Mouse (Mus musculus) forebrain, embryonic 15.5 days (tissue): ENCODE data around the gene Gm14226. TPM values are rescaled to one million over a fixed set of nuclear protein-coding genes. Genes with fewer than 3 reads are reported as not detected.
"Not testable (repeated sequence)": the region's sequence is repeated elsewhere in the genome, so short reads cannot be mapped to it uniquely, and the experiment has no call there.

Source experiments
- ATAC-seq: fragments of 200-750 bp; cut with Nextera tagmentation; replicated peaks from 2 replicates; pipeline ENCODE4 v1.8.0; 2017; ENCODE audit warnings: mild to moderate bottlenecking, moderate TSS enrichment, moderate library complexity
- H3K27ac ChIP-seq: fragments of 300-500 bp; sonication (generic); replicated peaks from 2 replicates; pipeline ENCODE4 v1.5.1; 2015; ENCODE audit warnings: mild to moderate bottlenecking, inconsistent platforms
- H3K27me3 ChIP-seq: fragments of 300-500 bp; sonication (generic); 2 replicates; pipeline ENCODE4 v1.6.1; 2015; ENCODE audit warnings: inconsistent platforms
- H3K36me3 ChIP-seq: fragments of 300-500 bp; sonication (generic); 2 replicates; pipeline ENCODE4 v1.6.1; 2015; ENCODE audit warnings: mild to moderate bottlenecking, inconsistent platforms
- H3K4me1 ChIP-seq: fragments of 300-500 bp; sonication (generic); 2 replicates; pipeline ENCODE4 v1.6.1; 2015; ENCODE audit warnings: inconsistent platforms
- H3K4me2 ChIP-seq: fragments of 300-500 bp; sonication (generic); replicated peaks from 2 replicates; pipeline ENCODE4 v1.6.1; 2015; ENCODE audit warnings: mild to moderate bottlenecking, inconsistent platforms
- H3K4me3 ChIP-seq: fragments of 300-500 bp; sonication (generic); 2 replicates; pipeline ENCODE4 v1.5.1; 2015; ENCODE audit warnings: mild to moderate bottlenecking, inconsistent platforms
- H3K9ac ChIP-seq: fragments of 300-500 bp; sonication (generic); replicated peaks from 2 replicates; pipeline ENCODE4 v1.6.1; 2015; ENCODE audit warnings: mild to moderate bottlenecking, inconsistent platforms
- H3K9me3 ChIP-seq: fragments of 300-500 bp; sonication (generic); 2 replicates; pipeline ENCODE4 v1.6.1; 2016; ENCODE audit warnings: inconsistent platforms
- WGBS: fragments of 180-500 bp; shearing (Covaris S2); methylation state at CpG from one replicate; pipeline ENCODE4 v1.1.7; 2015; ENCODE audit warnings: mixed read lengths; 5-methylcytosine and 5-hydroxymethylcytosine counted together
- polyA plus RNA-seq: library from polyadenylated mRNA; unstranded; fragments of >200 nt; fragmentation: Nextera tagmentation; extraction: Ambion mirVana; gene quantifications from 2 replicates; pipeline ENCODE4 v1.2.1, GENCODE M21; 2015

Gm14226 gene
- polyA plus RNA-seq, 1 experiment from 2014 or later: 0.13 TPM

DNA sequence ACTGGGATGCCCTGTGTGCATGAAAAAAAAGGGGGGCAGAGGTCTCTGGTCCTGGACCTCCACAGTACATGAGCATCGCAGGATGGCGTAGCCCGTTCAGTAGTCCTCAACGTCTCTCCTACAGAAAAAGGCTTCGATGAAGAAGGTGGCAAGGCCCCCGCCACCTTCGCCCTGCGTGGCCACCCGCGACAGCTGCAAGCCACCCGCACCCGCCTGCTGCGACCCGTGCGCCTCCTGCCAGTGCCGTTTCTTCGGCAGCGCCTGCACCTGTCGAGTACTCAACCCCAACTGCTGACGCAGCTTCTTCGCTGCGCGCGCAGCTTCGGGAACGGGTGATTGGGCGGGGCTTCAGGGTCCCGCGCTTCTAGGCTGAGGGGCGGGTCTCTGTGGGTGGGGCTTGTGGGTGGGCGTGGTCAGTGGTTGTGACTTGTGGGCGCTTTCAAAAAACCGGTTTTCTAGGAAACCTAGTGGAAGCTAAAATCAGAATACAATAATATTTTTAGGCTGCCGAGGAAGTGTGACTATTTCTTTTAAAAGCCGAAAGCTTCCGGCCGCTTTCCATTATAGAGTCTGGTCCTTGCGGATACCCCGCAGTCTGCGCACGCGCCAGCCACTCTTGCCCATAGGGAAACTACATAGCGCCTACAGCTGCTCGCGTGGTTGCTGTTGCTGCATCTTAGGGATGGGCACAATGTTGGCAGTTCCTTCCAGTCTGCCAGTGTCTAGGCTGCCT, 32.6 kb downstream of the Gm14226 start:
- no peaks in the 10 kb centered on the region for H3K9me3 ChIP-seq
- H3K9ac ChIP-seq: peak overlapping the region; percentile 69
- H3K27me3 ChIP-seq: no peaks in the 10 kb centered on the region
- no peaks in the 10 kb centered on the region for H3K36me3 ChIP-seq
- H3K4me2 ChIP-seq: peak overlapping the region; percentile 73
- H3K27ac ChIP-seq: peak overlapping the region; percentile 82
- H3K4me3 ChIP-seq: peak overlapping the region; percentile 52
- peaks cover 13% of the 10 kb centered on the region for H3K4me1 ChIP-seq
- ATAC-seq: peak; percentile 97
- under 1% methylated on average over 45 of the region's 45 CpGs for WGBS

DNA sequence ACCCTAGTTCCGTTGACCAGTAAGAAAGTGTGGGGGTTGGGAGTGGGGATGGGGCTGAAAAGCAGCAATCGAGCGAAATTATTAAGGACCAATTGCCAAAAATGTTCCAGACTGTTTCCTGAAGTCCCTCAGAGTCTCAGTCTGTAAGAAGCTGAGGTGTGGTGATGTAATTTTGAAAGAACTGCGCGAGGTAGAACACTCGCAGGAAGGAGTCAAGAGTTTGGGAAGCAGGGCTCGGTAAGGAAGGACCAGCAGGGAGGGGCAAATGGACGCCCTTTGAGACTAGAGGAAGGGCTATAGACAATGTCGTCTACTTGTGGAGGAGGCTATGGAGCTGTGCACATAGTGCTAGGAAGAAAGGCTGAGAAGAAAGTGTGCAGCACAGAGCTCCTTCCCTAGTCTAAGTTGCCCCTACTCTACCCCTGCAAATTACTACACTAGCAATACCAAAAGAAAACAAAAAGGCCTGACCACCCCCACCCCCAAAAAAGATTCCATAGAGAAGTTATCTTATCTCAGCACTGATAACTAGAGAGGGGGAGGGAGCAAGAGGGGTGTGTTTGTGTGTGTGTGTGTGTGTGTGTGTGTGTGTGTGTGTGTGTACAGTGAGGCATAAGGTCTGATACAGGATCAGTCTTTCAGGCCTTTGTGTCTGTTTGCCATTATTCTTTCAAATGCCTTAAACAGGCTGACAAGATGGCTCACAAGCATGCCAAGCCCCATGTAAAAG, 33.7 kb downstream of the Gm14226 start:
- peak overlapping the region; percentile 73 for H3K4me2 ChIP-seq
- WGBS: 28% methylated on average over 9 of the region's 9 CpGs
- peak overlapping the region; percentile 82 for H3K27ac ChIP-seq
- no peaks in the 10 kb centered on the region for H3K27me3 ChIP-seq
- H3K9ac ChIP-seq: peak overlapping the region; percentile 61
- H3K4me3 ChIP-seq: peak overlapping the region; percentile 52
- ATAC-seq: no peak
- peaks cover 13% of the 10 kb centered on the region for H3K4me1 ChIP-seq
- no peaks in the 10 kb centered on the region for H3K9me3 ChIP-seq
- no peaks in the 10 kb centered on the region for H3K36me3 ChIP-seq

DNA sequence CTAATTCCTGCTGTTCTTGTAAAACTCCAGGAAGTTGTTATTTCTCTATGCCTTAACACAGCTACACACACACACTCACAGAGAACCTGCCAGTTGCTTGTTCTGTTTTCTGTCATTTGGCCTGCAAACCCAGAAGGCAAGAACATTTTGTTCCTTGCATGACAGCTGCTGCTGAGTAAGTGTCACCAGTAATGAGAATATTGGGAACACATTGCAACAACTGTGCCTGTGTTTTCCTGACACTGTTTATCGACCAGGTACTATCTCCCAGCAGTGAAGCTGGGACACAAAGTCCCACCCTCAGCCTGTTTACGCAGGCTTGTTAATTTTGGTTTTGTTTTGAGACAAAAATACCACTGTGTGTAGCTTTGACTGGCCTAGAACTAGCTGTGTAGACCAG, 34.6 kb downstream of the Gm14226 start:
- no peak overlapping the region for H3K27ac ChIP-seq
- no peaks in the 10 kb centered on the region for H3K27me3 ChIP-seq
- H3K4me1 ChIP-seq: peaks cover 13% of the 10 kb centered on the region
- WGBS: 85% methylated on average over 2 of the region's 2 CpGs
- no peak overlapping the region for H3K4me3 ChIP-seq
- no peak for ATAC-seq
- H3K36me3 ChIP-seq: no peaks in the 10 kb centered on the region
- H3K9ac ChIP-seq: no peak overlapping the region
- no peaks in the 10 kb centered on the region for H3K9me3 ChIP-seq
- H3K4me2 ChIP-seq: no peak overlapping the region

DNA sequence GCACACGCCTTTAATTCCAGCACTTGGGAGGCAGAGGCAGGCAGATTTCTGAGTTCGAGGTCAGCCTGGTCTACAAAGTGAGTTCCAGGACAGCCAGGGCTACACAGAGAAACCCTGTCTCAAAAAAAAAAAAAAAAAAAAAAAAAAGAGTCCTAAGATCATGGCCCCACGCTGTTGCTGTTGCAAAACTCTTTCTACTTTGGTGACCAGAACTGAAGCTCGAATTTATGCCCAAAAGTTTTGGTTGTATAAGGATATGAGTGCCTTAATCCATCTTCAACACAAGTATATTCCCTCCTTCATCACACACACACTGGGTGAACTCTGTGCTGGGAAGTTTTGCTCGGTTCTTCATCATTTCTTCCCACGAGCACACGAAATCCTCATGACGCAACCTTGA, 35.4 kb downstream of the Gm14226 start:
- WGBS: 93% methylated on average over 8 of the region's 8 CpGs
- not testable (repeated sequence) for ATAC-seq
- peaks cover 13% of the 10 kb centered on the region for H3K4me1 ChIP-seq

DNA sequence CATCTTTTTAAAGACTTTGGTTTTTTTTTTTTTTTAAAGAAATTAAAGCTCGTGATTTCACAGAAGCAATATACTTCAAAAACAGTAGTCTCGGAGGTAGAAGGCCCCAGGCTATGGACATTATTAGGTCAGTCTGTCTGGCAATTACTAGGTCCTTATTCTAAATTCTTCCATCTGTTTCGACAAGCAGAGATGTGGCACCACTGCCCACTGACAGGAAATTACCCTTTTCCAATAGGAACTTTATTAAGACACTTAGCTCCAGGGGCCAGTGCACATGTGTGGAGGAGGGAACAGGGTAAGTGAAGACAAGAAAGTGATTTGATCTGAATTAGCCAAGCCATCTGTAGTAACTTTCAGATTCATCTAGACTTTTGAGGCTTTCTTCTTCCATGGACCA, 36.6 kb downstream of the Gm14226 start:
- no peak for ATAC-seq
- Histone ChIP-seq H3K9me3 (no peaks in the 10 kb centered on the region), H3K36me3 (peaks cover 5% of the 10 kb centered on the region), H3K4me1 (peaks cover 13% of the 10 kb centered on the region), H3K4me2 (no peak overlapping the region), H3K4me3 (no peak overlapping the region), H3K27me3 (no peaks in the 10 kb centered on the region), H3K27ac (no peak overlapping the region), H3K9ac (no peak overlapping the region)
- WGBS: 90% methylated on average over 3 of the region's 3 CpGs

More for the DNA sequence above, 35.4 kb downstream of the Gm14226 start:
- not testable (repeated sequence) for H3K27me3 ChIP-seq, H3K4me2 ChIP-seq, H3K4me3 ChIP-seq, H3K27ac ChIP-seq, H3K9ac ChIP-seq, H3K36me3 ChIP-seq, H3K9me3 ChIP-seq

DNA sequence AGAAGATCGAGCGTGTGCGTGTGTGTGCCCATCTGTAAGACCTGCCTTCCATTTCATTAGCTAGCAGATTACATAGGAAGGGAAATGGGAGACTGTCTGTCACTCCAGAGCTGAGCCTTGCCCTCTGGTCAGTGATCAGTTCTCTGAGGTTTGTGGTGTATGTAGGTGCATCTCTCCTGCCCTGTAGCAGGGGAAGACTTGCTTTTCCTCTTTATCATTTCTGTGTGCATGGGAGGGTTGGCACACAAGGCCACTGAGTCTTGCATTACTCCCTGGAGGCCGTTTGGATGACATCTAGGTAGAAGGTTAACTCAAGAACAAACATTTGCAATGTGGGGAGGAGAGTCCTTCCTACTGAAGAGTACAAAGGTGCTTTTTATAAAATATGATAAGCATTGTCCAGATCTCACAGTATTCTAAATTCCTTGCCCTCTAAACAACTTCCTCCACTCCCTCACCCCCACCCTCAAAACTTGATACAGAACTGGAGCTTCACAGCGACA, 38.1 kb downstream of the Gm14226 start:
- WGBS: 79% methylated on average over 5 of the region's 5 CpGs
- Histone ChIP-seq H3K27ac (no peak overlapping the region), H3K36me3 (peaks cover 11% of the 10 kb centered on the region), H3K4me2 (no peak overlapping the region), H3K27me3 (no peaks in the 10 kb centered on the region), H3K9ac (no peak overlapping the region), H3K4me3 (no peak overlapping the region), H3K9me3 (no peaks in the 10 kb centered on the region), H3K4me1 (peaks cover 7% of the 10 kb centered on the region)
- ATAC-seq: no peak

DNA sequence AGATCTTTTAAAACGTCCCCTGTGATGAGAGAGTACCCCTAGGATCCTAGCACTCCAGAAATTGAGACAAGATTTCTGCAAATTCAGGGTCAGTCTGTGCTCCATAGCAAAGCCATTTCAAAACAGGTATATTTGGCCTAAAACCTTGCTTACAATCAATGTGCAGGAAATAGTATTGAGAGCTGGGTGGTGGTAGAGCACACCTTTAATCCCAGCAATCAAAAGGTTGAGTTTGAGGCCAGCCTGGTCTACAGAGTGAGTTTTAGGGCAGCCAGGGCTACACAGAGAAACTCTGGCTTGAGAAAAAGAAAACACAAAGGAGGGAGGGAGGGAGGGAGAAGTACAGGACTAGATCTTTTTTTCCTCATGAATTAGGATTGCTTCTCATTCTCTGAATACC, 39.3 kb downstream of the Gm14226 start:
- H3K36me3 ChIP-seq: peaks cover 19% of the 10 kb centered on the region
- no peak overlapping the region for H3K27ac ChIP-seq
- no peaks in the 10 kb centered on the region for H3K27me3 ChIP-seq
- no peak overlapping the region for H3K9ac ChIP-seq
- no peak overlapping the region for H3K4me2 ChIP-seq
- no peak for ATAC-seq
- WGBS: 75% methylated on average over 1 of the region's 1 CpGs
- no peaks in the 10 kb centered on the region for H3K4me1 ChIP-seq
- H3K4me3 ChIP-seq: no peak overlapping the region
- H3K9me3 ChIP-seq: no peaks in the 10 kb centered on the region

DNA sequence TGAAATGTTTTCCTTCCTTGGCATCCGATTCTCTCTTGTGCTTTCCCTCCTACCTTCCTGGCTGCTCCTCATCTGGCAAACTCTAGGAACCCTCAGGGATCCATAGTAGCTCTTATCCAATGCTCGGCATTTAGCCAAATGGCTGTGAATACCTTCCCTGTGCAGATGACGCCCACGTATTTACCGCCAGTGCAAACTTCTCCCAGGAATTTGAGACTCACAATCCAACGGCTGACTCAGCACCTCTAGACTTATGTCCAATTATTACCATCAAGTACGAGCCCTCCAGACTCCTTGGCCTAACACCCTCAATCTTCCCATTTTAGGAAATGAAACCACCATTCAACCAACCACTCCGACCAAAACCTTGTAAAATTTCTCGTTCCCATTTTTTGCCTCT, 53.0 kb downstream of the Gm14226 start:
- no peak overlapping the region for H3K4me2 ChIP-seq

DNA sequence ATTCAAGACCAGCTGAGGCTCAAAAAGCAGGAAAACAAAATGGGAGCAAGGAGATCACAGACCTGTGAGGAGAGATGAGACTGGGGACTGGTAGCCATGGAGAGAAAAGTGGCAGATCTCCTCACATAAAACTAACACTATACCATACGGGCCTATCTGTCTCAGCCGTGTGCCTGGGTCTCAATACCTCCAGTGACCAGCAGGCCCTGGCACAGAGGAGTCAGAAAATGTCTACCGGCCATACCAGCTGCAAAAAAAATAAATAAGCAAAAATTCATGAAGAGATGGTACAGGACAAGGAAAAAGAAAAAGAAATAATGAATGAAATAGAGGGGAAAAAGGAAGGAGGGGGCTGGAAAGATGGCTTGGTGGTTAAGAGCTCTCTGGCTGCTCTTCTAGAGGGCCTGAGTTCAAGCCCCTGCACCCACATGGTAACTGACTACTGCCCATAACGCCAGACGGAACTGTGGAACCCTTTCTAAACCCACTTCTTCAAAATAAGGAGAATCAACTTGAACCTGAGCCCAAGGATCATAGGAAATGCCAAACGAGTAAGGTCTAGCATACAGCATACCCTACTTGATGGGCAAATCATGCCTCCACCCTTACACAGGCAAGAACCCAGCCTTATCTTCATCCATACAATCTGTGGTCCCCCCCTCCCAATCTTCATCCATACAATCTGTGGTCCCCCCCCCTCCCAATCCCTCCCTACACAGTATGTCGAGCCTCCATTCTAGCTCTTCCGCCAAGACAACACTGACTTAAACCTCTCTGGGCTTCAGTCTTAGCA, 54.5 kb downstream of the Gm14226 start:
- WGBS: 78% methylated on average over 8 of the region's 8 CpGs
- no peak overlapping the region for H3K9ac ChIP-seq
- no peaks in the 10 kb centered on the region for H3K9me3 ChIP-seq
- no peak for ATAC-seq
- peaks cover 6% of the 10 kb centered on the region; the same call in 1 of the 2 replicates for H3K36me3 ChIP-seq
- H3K4me3 ChIP-seq: no peak overlapping the region
- peaks cover 23% of the 10 kb centered on the region for H3K4me1 ChIP-seq
- H3K27me3 ChIP-seq: no peaks in the 10 kb centered on the region
- H3K4me2 ChIP-seq: peak overlapping the region; percentile 67; the same call in 1 of the 2 replicates
- H3K27ac ChIP-seq: no peak overlapping the region

More for the DNA sequence above, 53.0 kb downstream of the Gm14226 start:
- H3K27me3 ChIP-seq: no peaks in the 10 kb centered on the region
- H3K9me3 ChIP-seq: no peaks in the 10 kb centered on the region
- no peak overlapping the region for H3K27ac ChIP-seq
- no peak for ATAC-seq
- WGBS: 89% methylated on average over 9 of the region's 9 CpGs
- H3K36me3 ChIP-seq: peaks cover 18% of the 10 kb centered on the region
- H3K4me1 ChIP-seq: peaks cover 23% of the 10 kb centered on the region
- H3K9ac ChIP-seq: no peak overlapping the region
- H3K4me3 ChIP-seq: no peak overlapping the region

DNA sequence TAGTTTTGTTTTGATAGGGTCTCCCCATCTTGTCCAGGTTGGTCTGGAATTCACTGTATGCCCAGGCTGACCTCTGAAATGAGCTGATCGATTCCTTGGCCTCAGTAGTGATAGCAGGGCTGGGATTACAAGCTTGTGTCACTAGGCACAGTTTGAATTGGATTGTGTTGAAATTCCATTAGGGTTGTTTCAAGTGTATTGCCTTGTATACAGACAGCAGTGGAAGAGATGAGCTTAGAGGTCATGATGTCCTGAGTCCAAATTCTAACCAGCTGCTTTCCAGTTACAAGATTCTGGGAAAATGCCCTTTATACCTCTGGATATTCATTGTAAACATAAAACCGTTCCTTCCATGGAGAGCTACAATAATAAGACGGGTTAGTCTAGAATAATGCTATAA, 55.3 kb downstream of the Gm14226 start:
- peak overlapping the region; percentile 91 for H3K9ac ChIP-seq
- peak overlapping the region; percentile 67 for H3K4me2 ChIP-seq
- peak overlapping the region; percentile 93 for H3K4me3 ChIP-seq
- H3K27me3 ChIP-seq: no peaks in the 10 kb centered on the region
- ATAC-seq: no peak
- H3K27ac ChIP-seq: peak overlapping the region; percentile 89
- peaks cover 23% of the 10 kb centered on the region for H3K4me1 ChIP-seq
- H3K9me3 ChIP-seq: no peaks in the 10 kb centered on the region
- H3K36me3 ChIP-seq: peaks cover under 1% of the 10 kb centered on the region; the same call in 1 of the 2 replicates
- 19% methylated on average over 3 of the region's 3 CpGs for whole genome bisulfite sequencing

DNA sequence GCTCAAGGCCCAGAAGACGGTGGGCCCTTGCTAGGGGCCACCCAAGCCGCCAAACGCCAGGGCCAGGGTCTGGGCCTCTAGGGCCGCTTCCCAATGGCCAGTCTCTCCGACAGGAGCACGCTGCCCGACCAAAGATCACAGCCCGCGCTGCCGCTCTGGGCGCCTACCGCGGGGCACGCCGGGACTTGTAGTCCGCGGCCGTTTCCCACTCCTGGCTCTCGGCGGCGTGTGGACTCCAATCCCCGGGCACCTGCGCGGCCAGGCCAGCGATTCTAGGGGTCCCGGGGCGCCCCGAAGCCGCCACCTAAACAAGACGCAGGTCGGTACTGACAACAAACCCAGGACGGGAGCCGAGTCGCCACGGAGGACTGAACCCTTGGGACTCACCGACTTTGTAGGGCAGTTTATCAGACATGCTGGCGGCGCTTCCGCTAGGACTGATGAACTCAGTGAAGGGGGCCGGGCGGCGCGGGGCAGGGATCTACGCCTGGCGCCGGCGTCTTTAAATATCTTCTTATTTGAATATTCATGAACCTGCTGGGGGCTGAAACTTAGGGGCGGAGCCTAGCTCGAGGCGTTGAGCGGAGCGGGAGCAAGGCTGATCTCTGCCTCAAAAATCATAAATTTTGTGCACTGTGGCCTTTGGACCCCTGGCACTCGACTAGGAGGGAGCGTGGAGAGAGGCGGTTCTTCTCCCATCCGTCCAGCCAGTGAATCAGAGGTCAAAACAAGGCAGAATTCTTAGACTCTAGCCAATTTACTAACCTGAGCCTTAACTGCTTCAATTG, 56.1 kb downstream of the Gm14226 start, which contains the start of gene Ahcy:
Ahcy (minus strand) TSS at position 520 of the 788 bp plus-strand sequence.
- H3K4me3 ChIP-seq: peak within 1 kb of the TSS; percentile 93
- H3K9ac ChIP-seq: peak within 1 kb of the TSS; percentile 91
- no peaks in the 10 kb centered on the region for H3K9me3 ChIP-seq
- peaks cover 23% of the 10 kb centered on the region for H3K4me1 ChIP-seq
- no peaks in the 10 kb centered on the region for H3K36me3 ChIP-seq
- peak within 1 kb of the TSS; percentile 67 for H3K4me2 ChIP-seq
- under 1% methylated on average over 56 of the region's 56 CpGs for WGBS
- peak within 1 kb of the TSS; percentile 89 for H3K27ac ChIP-seq
- no peaks in the 10 kb centered on the region for H3K27me3 ChIP-seq
- peak; percentile 97 for ATAC-seq
